Mouse (Mus musculus) adrenal gland, adult 2 months (tissue): ENCODE data around the gene Fbxw11. TPM values are rescaled to one million over a fixed set of nuclear protein-coding genes. Genes with fewer than 3 reads are reported as not detected.
"Not testable (repeated sequence)": the region's sequence is repeated elsewhere in the genome, so short reads cannot be mapped to it uniquely, and the experiment has no call there.

ENCODE experiments used
- DNase-seq: peaks from one replicate; pipeline ENCODE4 v3.0.0; 2021
- polyA plus RNA-seq: library from polyadenylated mRNA; depleted of rRNA; stranded (reverse); fragments of >200 nt; gene quantifications from 2 replicates; pipeline ENCODE4 v1.2.3, GENCODE M21; 2012
- total RNA-seq, 2 experiments: library from RNA; stranded (reverse); gene quantifications; 2 replicates each; pipeline ENCODE4 v1.2.3; 2021

Gene Fbxw11
- total and polyA plus RNA-seq, 3 experiments, result 57.8 to 98.2 (median 85.2) TPM

GRCm38 (mm10) chr11:32708739-32709501, 66.4 kb downstream of the Fbxw11 start:
- no peak for DNase-seq

- DNase-seq, result peak; percentile 40
Observed at GRCm38 (mm10) chr11:32709563-32709962, 67.0 kb downstream of the Fbxw11 start.

- peak; percentile 25 for DNase-seq
Observed at GRCm38 (mm10) chr11:32714230-32714629, 71.7 kb downstream of the Fbxw11 start.

GRCm38 (mm10) chr11:32714896-32715295, 72.4 kb downstream of the Fbxw11 start:
- DNase-seq, result no peak

DNA sequence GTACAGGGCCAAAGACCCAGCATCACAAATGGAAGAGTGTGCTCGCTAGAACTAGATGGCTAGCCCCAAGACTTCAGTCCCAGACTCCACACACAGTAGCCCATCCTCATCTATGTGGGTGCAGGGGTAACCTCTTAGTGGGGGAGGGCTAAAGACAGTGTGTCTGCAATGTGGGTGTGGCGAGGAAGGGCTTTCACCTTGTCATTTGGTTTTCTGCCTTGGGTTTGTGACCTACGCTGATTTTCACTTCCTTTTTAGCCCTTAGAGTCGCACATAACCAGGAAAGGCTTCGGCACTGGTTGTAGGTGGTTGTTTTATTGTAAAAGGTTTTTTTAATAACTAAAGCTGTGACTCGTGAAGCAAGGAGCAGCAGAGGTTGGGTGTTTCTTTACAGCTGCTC, 73.0 kb downstream of the Fbxw11 start:
- DNase-seq, result no peak

DNA sequence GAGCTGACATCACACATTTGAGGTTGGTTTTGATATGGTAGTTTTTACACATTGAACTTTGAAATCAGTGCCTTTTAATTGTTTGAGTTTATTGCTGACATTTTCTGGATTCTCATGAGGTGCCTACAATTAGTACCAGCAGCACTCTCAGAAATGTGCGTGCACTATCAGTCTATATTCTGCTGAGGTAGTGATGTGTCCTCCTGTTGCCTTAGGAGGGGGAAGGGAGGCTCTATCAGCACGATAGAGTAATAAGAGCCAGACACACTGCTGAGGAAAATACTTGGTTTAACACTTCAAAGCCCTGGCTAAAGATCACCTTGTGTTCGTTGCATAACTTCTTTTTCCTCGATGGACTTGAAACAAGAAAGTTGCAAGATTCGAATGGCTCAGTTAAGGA, 73.4 kb downstream of the Fbxw11 start:
- DNase-seq, result no peak

- no peak for DNase-seq
Observed at GRCm38 (mm10) chr11:32716876-32717275, 74.4 kb downstream of the Fbxw11 start.

GRCm38 (mm10) chr11:32717711-32718110, 75.2 kb downstream of the Fbxw11 start:
- not testable (repeated sequence) for DNase-seq

DNA sequence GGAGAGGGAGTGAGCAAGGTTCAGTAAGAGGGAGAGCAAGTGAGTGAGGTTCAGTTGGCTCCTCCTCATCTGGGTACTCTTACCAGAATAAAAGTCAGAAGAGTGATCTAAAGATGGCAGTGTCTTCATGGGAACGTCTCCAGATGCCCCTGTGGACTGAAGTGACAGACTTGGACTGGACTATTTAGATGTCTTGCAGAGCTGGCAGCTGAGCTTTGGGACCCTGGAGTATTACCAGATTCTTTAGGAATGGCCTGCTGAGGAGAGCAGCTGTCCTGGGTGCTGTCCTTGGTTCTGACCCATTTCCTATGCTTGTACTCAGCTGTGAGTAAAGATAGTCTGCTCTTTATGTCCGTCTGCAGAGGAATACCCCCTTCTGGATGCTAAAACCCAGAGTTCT, 75.8 kb downstream of the Fbxw11 start:
- DNase-seq, result no peak

DNA sequence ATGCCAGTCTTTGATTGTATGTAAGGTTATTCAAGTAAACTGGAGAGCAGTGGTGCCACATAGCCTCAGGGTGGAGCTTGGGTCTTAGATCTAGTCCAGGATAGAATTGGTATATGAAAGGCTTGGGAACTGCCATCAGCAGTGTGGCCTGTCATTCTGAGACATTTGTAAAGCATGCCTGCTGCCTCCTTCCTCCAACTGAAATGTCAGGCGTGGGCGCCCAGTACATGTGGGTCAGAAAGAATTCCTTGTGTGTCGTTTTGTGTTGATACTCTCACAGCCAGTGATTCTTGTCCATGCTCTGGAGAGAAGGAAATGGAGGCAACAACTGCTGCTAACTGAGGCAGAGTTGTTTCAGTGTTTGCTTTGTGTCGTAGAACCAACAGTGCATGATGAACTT, 76.5 kb downstream of the Fbxw11 start:
- no peak for DNase-seq

DNA sequence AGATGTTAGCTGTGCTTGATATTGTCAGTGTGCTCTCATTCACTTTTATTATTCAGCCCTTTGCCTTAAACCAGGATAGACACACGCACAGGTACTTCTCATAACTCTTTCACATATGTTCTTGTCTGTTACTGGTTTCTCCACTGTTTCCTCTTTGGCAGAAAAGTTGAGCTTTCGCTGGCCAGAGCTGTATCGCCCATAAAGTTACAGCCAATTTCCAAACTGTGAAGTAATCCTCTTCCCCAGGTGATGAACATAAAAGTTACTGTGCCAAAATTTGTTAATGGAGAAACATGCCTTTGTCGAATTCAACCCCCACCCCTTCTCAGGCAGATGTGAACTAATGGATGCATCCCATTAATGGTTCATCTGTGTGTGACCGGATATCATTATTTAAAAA, 80.1 kb downstream of the Fbxw11 start:
- DNase-seq, result no peak

- no peak for DNase-seq
Observed at GRCm38 (mm10) chr11:32723287-32723686, 80.8 kb downstream of the Fbxw11 start.

- DNase-seq, result no peak
Observed at GRCm38 (mm10) chr11:32725171-32725570, 82.6 kb downstream of the Fbxw11 start.

- DNase-seq, result no peak
Observed at GRCm38 (mm10) chr11:32732467-32732866, 89.9 kb downstream of the Fbxw11 start.

DNA sequence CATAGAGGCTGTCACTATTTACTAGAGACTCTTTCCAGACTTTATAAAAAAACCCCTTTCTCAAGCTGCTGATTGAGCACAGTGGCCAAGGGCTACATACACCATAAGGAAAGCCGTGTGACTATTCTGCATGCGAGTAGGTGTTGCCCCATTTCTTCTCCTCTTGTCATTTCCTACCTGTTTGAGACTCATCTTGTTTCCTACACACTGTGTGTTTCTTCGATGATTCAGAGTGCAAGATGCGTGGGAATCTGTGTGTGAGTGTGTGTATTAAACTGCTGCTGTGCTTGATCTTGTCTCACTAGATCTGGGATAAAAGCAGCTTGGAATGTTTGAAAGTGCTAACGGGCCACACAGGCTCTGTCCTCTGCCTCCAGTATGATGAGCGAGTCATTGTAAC, 90.7 kb downstream of the Fbxw11 start:
- no peak for DNase-seq

GRCm38 (mm10) chr11:32736371-32736770, 93.8 kb downstream of the Fbxw11 start:
- no peak for DNase-seq

GRCm38 (mm10) chr11:32737729-32738128, 95.2 kb downstream of the Fbxw11 start:
- no peak for DNase-seq

- DNase-seq, result no peak
Observed at GRCm38 (mm10) chr11:32743891-32744290, 101.4 kb downstream of the Fbxw11 start.

- DNase-seq, result no peak
Observed at GRCm38 (mm10) chr11:32744463-32744862, 101.9 kb downstream of the Fbxw11 start.

DNA sequence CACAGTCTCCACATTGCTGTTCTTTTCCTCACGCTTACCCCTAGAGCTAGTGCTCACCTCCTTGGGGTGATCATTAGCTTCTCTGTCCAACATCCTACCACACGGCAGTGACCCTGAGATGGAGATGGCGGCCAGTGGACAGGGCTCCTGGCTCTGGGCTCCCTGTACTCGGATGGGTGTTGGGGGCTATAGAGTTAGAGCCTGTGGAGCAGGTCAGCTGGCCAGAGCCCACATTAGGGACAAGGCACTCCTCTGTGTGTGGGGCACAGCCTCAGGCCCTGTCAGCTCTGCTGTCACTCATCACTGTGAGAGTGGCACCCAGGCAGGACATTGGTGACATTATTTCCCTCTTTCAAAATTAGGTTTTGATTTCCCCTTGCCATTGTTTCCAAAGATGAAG, 102.9 kb downstream of the Fbxw11 start:
- no peak for DNase-seq

GRCm38 (mm10) chr11:32746036-32746435, 103.5 kb downstream of the Fbxw11 start:
- no peak for DNase-seq

DNA sequence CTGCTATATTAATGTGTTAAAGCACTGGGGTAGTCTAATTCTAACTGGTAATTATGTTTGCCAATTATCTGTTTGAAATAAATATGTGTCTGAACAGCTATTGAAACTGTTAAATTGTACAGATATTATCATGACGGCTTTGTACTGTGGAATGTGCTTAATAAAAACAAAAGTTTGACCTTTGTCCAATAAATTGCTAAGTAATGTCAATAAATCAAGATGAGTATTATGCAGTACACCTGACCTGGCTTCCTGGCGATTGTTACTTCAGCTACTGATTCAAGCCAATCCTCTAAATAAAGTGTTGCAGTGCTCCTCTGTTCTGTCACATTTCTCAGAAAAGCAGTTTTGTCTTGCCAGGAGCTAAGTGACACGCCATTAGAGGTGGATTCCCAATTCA, 104.0 kb downstream of the Fbxw11 start:
- DNase-seq, result no peak

GRCm38 (mm10) chr11:32748800-32749199, 106.3 kb downstream of the Fbxw11 start:
- no peak for DNase-seq

GRCm38 (mm10) chr11:32751863-32752594, 109.5 kb downstream of the Fbxw11 start:
- no peak for DNase-seq
